Mouse (Mus musculus) layer of hippocampus, postnatal 25 days (tissue): ENCODE measurements around the gene Arhgef2. TPM values are rescaled to one million over a fixed set of nuclear protein-coding genes. Genes with fewer than 3 reads are reported as not detected.

Source experiments
- DNase-seq, 2 experiments: peaks; one replicate each; pipeline ENCODE4 v3.0.0; 2022; ENCODE audit warnings: mixed read lengths in 2 of 2, low spot score in 1 of 2; ENCODE audit errors: extremely low spot score in 1 of 2
- total RNA-seq, 2 experiments: library from RNA; stranded (reverse); gene quantifications; 2 replicates each; pipeline ENCODE4 v1.2.3; 2021

Gene Arhgef2
- total RNA-seq, 2 experiments from 2014 or later: 232 to 289 TPM

- DNase-seq: no peak
These were observed 13.6 kb downstream of the Arhgef2 start for GRCm38 (mm10) chr3:88619113-88620097.

- no peak for DNase-seq
These were observed 14.6 kb downstream of the Arhgef2 start for GRCm38 (mm10) chr3:88620146-88620991.

GRCm38 (mm10) chr3:88620992-88621536 lies 15.3 kb downstream of the Arhgef2 start:
- no peak for DNase-seq

- no peak for DNase-seq
These were observed 15.9 kb downstream of the Arhgef2 start for GRCm38 (mm10) chr3:88621537-88622112.

GRCm38 (mm10) chr3:88622113-88622940 lies 16.6 kb downstream of the Arhgef2 start:
- DNase-seq: no peak

- DNase-seq: no peak
These were observed 17.2 kb downstream of the Arhgef2 start for GRCm38 (mm10) chr3:88622941-88623345.

- DNase-seq: no peak
These were observed 17.8 kb downstream of the Arhgef2 start for GRCm38 (mm10) chr3:88623346-88624135.

GRCm38 (mm10) chr3:88624324-88624723 lies 18.6 kb downstream of the Arhgef2 start:
- no peak for DNase-seq

GRCm38 (mm10) chr3:88624951-88625350 lies 19.2 kb downstream of the Arhgef2 start:
- no peak for DNase-seq

- DNase-seq: no peak
These were observed 19.8 kb downstream of the Arhgef2 start for GRCm38 (mm10) chr3:88625531-88625930.

- no peak for DNase-seq
These were observed 20.6 kb downstream of the Arhgef2 start for GRCm38 (mm10) chr3:88626316-88626715.

GRCm38 (mm10) chr3:88627114-88627513 lies 21.3 kb downstream of the Arhgef2 start:
- no peak for DNase-seq

- no peak for DNase-seq
These were observed 21.8 kb downstream of the Arhgef2 start for GRCm38 (mm10) chr3:88627535-88627934.

GRCm38 (mm10) chr3:88628766-88629165 lies 23.0 kb downstream of the Arhgef2 start:
- DNase-seq: no peak

- DNase-seq: no peak
These were observed 23.5 kb downstream of the Arhgef2 start for GRCm38 (mm10) chr3:88629244-88629643.

GRCm38 (mm10) chr3:88630018-88630417 lies 24.3 kb downstream of the Arhgef2 start:
- DNase-seq: no peak

- no peak for DNase-seq
These were observed 25.1 kb downstream of the Arhgef2 start for GRCm38 (mm10) chr3:88630849-88631341.

GRCm38 (mm10) chr3:88631921-88632587 lies 26.3 kb downstream of the Arhgef2 start:
- DNase-seq: no peak
